8 mouse cellular contexts compared by ENCODE assay signal in the genomic region with DNA sequence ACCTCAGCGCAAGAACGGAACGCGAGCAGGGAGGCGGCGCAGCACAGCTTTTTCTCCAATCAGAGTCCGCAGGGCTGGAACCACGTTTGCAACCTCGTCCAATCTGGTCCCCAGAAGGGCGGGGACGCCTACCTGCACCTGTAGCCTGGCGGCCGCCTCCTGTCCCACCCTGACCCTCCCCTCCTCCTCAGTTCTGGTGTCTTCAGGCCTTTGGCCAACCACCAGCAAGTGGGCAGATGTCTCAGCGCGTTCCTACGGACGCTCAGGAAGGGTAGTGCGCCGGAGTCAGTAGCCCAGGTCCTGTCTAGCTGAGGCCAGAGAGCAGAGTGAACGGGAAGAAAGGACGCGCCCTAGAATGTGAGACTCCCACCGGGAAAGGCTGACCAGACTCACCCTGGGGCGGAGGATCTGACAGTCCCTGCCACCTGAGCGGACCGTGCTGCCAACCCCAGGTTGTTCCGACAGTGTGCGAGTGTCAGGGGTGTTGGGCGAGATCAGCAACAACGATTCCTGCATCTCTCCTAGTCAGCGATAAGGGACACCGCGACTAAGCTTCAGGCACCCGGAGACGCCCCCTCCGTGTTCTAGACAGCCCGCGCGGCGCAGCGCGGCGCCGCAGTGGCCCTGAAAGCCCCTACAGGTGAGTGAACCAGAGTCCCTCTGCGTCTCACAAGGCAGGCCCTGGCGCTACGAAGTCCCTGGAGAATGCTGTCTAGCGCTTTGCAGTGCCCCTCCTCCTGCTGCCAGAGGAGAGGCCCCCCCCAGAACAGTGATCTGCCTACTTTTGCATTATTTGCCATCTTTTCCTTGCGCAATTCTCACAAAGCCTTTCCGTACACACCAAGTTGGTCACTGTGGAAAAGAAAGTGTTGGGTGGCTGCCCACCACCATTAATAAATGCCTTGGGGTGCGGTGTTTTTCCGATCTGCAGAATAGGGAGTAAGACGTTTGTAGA. TPM values are rescaled to one million over a fixed set of nuclear protein-coding genes. Genes with fewer than 3 reads are reported as not detected.
DNase-seq lines count a peak whose midpoint lies in the region; ATAC-seq and TF ChIP-seq lines count a peak whose summit lies in the region.

No protein-coding gene starts in this region.

- peak overlapping the region; percentile 100 for H3K4me2 ChIP-seq in hindbrain, postnatal 0 days (ENCODE audit: low read depth, low read length)

- H3K27me3 ChIP-seq in hindbrain, postnatal 0 days (ENCODE audit: insufficient read depth, low read length) = peaks cover 32% of the 10 kb centered on the region

- intact Hi-C loops in left cerebral cortex, adult 2 months (cut with DNase I) = loop anchor here (5.0 kb wide), 1 partner anchor 75 kb away; no protein-coding TSS in a partner anchor

- no peaks in the 10 kb centered on the region; the same call in 1 of the 2 replicates for H3K4me1 ChIP-seq in hindbrain, postnatal 0 days (ENCODE audit: insufficient read depth, low read length)

- H3K27ac ChIP-seq in hindbrain, postnatal 0 days = no peak overlapping the region
- H3K27ac ChIP-seq in left cerebral cortex, adult 2 months = no peak overlapping the region

- peak; percentile 42 for DNase-seq in adrenal gland, adult 8-10 months
- DNase-seq in cerebellum, postnatal 25 days = peak; percentile 73 to 84
- peak; percentile 22 for DNase-seq in gastrocnemius, postnatal 25 days
- peak; percentile 78 for DNase-seq in hindbrain, postnatal 0 days (ENCODE audit: low spot score)
- peak; percentile 51 to 60 for DNase-seq in left cerebral cortex, adult 2 months (ENCODE audit: extremely low spot score in 1 of 2, low spot score in 2 of 2)
- peak; percentile 70 for DNase-seq in lung, postnatal 25 days (ENCODE audit: low spot score)
- DNase-seq in right cerebral cortex, adult 2 months (ENCODE audit: low spot score in 2 of 2) = peak; percentile 54 to 75
- no peak for DNase-seq in spleen, postnatal 14 days (ENCODE audit: low spot score in 2 of 2)

- WGBS in hindbrain, postnatal 0 days = under 1% methylated on average over 53 of the region's 53 CpGs

- H3K9ac ChIP-seq in hindbrain, postnatal 0 days (replicated peaks; ENCODE audit: low read length) = peak overlapping the region; percentile 28; the same call in 1 of the 2 replicates

- ATAC-seq in hindbrain, postnatal 0 days = peak; percentile 84

- no peaks in the 10 kb centered on the region for H3K9me3 ChIP-seq in hindbrain, postnatal 0 days (ENCODE audit: low read length)

- no peaks in the 10 kb centered on the region for H3K36me3 ChIP-seq in hindbrain, postnatal 0 days (ENCODE audit: insufficient read depth, low read length)

- TF ChIP-seq CTCF in hindbrain, postnatal 0 days (IDR thresholded peaks at IDR 0.05; ENCODE audit: low read depth) = no peak
- no peak for TF ChIP-seq CTCF in left cerebral cortex, adult 2 months (IDR thresholded peaks at IDR 0.05)

- peak overlapping the region; percentile 49 for H3K4me3 ChIP-seq in hindbrain, postnatal 0 days (ENCODE audit: low read length)
- H3K4me3 ChIP-seq in left cerebral cortex, adult 2 months = peak overlapping the region; percentile 61

RNA-seq across cellular contexts. Expression of gene Prr15, which starts 1.3 kb away (rescaled TPM):
- 10 to 100 TPM in 2 of 4 experiments, 1 to 10 TPM in 2; 2.8 to 16.1 (median 9.2) TPM for total RNA-seq in adrenal gland, adult 8-10 months (2022)
- under 1 TPM; 0.87 to 0.99 TPM for total RNA-seq in gastrocnemius, postnatal 25 days (2021)
- 0.37 and 1.3 TPM in 2 replicates for total RNA-seq in hindbrain, postnatal 0 days (2014; rRNA removed)
- polyA plus RNA-seq in hindbrain, postnatal 0 days (2015; fragmentation: Nextera tagmentation; extraction: Ambion mirVana) = 1.4 and 1.8 TPM in 2 replicates
- total RNA-seq in left cerebral cortex, adult 2 months (2021) = 1 to 10 TPM; 2.0 to 2.9 TPM

Comparison
In these comparisons a context has a peak if more than half of its experiments do, and no peak if none do; other contexts are left out.
1. DNase-seq: peak in adrenal gland, adult 8-10 months (single experiment), cerebellum, postnatal 25 days (2 of 2), gastrocnemius, postnatal 25 days (single experiment), hindbrain, postnatal 0 days (single experiment), left cerebral cortex, adult 2 months (2 of 2), lung, postnatal 25 days (single experiment) and right cerebral cortex, adult 2 months (2 of 2); none in spleen, postnatal 14 days (0 of 2).